Mouse (Mus musculus) liver, embryonic 13.5 days (tissue): ENCODE results near the gene Tor1a. TPM values are rescaled to one million over a fixed set of nuclear protein-coding genes. Genes with fewer than 3 reads are reported as not detected.
A peak's percentile ranks its signal among the peaks of the same experiment; 100 is the strongest.

Experiments
- ATAC-seq: fragments of 200-750 bp; cut with Nextera tagmentation; 2 replicates; pipeline ENCODE4 v1.8.0; 2017; ENCODE audit warnings: low read depth, mild to moderate bottlenecking, moderate number of reproducible peaks, moderate library complexity
- DNase-seq: peaks from one replicate; pipeline ENCODE4 v3.0.0; 2022
- H3K27ac ChIP-seq: fragments of 300-500 bp; sonication (generic); 2 replicates; pipeline ENCODE4 v1.5.1; 2015; ENCODE audit warnings: moderate library complexity, mild to moderate bottlenecking, inconsistent platforms
- H3K27me3 ChIP-seq: fragments of 300-500 bp; sonication (generic); 2 replicates; pipeline ENCODE4 v1.6.1; 2015; ENCODE audit warnings: mild to moderate bottlenecking, inconsistent platforms
- H3K36me3 ChIP-seq: fragments of 300-500 bp; sonication (generic); 2 replicates; pipeline ENCODE4 v1.6.1; 2015; ENCODE audit warnings: mild to moderate bottlenecking, inconsistent platforms
- H3K4me1 ChIP-seq: fragments of 300-500 bp; sonication (generic); replicated peaks from 2 replicates; pipeline ENCODE4 v1.6.1; 2015; ENCODE audit warnings: inconsistent platforms
- H3K4me2 ChIP-seq: fragments of 300-500 bp; sonication (generic); 2 replicates; pipeline ENCODE4 v1.6.1; 2015; ENCODE audit warnings: inconsistent platforms, mild to moderate bottlenecking, moderate library complexity
- H3K4me3 ChIP-seq: fragments of 300-500 bp; sonication (generic); replicated peaks from 2 replicates; pipeline ENCODE4 v1.5.1; 2015; ENCODE audit warnings: mild to moderate bottlenecking, inconsistent platforms
- H3K9ac ChIP-seq: fragments of 300-500 bp; sonication (generic); 2 replicates; pipeline ENCODE4 v1.6.1; 2015; ENCODE audit warnings: mild to moderate bottlenecking, inconsistent platforms
- H3K9me3 ChIP-seq: fragments of 300-500 bp; sonication (generic); replicated peaks from 2 replicates; pipeline ENCODE4 v1.6.1; 2016; ENCODE audit warnings: inconsistent platforms
- WGBS: fragments of 180-500 bp; shearing (Covaris S2); methylation state at CpG from one replicate; pipeline ENCODE4 v1.1.7; 2015; ENCODE audit not compliant: insufficient replicate concordance; 5-methylcytosine and 5-hydroxymethylcytosine counted together
- polyA plus RNA-seq: library from polyadenylated mRNA; unstranded; fragments of >200 nt; fragmentation: Nextera tagmentation; extraction: Ambion mirVana; gene quantifications from 2 replicates; pipeline ENCODE4 v1.2.1, GENCODE M21; 2015

The Tor1a gene
- polyA plus RNA-seq, 1 experiment from 2014 or later = 43.1 TPM

DNA sequence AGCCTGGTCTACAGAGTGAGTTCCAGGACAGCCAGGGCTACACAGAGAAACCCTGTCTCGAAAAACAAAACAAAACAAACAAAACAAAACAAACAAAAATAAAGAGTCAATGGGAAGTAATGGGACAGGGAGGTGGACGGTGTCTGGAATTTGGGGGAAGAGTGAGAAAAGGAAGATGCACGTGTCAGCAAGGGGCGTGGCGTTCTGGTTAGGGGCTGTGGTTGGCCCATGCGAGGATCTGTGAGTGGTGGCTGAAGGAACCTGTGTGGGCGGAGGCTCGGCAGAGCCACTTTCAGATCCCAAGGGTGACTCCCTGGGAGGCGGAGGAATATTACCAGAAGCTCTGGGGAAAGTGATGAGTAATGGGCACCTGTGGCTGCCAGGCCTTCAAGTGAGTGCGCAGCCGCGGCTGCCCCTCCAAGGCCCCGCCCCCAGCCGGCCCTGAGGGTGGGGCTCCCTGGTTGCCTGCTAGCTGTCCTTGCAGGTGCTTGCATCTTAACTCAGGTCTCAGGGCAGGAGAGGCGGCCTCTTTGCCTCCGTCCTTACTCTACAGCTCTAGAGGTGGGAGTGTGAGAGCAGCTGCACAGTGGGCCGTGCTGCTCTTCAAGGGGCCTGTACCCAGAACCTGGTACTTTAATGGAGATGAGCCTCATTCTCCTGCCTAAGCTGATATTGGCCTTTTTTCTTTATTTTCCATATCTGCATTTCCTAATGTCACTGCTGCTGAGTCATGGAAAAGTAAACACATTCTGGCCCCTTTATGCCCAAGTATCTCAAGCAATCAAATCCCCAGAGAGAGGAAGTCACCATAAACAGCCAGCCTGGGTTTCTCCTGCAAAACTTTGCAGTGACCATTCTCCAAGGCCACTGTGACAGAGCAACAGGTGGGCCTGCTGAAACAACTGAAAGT, 17.6 kb upstream of the Tor1a start:
- 0 out of 2 replicates have a peak overlapping the region, but pooled peaks have one; percentile 1 for H3K9ac ChIP-seq
- WGBS = 27% methylated on average over 17 of the region's 17 CpGs
- no peaks in the 10 kb centered on the region for H3K36me3 ChIP-seq
- H3K27me3 ChIP-seq = no peaks in the 10 kb centered on the region
- H3K4me2 ChIP-seq = peak overlapping the region; percentile 57
- peak overlapping the region; percentile 20; the same call in 1 of the 2 replicates for H3K27ac ChIP-seq
- peak; percentile 66 for DNase-seq
- H3K9me3 ChIP-seq = no peaks in the 10 kb centered on the region
- H3K4me3 ChIP-seq = 0 out of 2 replicates have a peak overlapping the region, but pooled peaks have one; percentile 19
- peaks cover 45% of the 10 kb centered on the region for H3K4me1 ChIP-seq
- no peak for ATAC-seq

DNA sequence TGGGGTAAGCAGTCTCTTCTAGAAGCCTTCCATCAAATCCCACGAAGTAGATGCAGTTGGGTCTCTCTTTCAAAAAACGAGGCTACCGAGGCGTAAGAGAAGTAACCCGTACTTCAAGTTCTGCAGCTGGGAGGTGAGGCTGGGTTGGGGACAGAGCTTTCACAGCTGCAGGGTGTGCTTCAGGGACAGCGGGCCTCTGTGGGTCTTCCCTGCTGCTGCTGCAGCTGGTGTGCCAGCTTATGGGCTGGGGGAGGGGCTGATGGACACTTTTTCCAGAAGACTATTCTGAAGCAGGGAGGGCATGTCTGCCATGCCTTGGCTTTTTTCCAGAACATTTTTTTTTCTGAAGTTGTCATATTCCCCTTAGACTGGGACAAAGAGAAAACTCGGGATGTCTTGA, 15.3 kb upstream of the Tor1a start:
- Histone ChIP-seq H3K4me3 (peak overlapping the region; percentile 79), H3K4me2 (peak overlapping the region; percentile 93), H3K36me3 (peaks cover 19% of the 10 kb centered on the region), H3K9me3 (no peaks in the 10 kb centered on the region), H3K4me1 (peaks cover 48% of the 10 kb centered on the region), H3K27me3 (no peaks in the 10 kb centered on the region), H3K27ac (no peak overlapping the region), H3K9ac (peak overlapping the region; percentile 82)
- no peak for DNase-seq
- 58% methylated on average over 7 of the region's 7 CpGs for WGBS
- no peak for ATAC-seq

DNA sequence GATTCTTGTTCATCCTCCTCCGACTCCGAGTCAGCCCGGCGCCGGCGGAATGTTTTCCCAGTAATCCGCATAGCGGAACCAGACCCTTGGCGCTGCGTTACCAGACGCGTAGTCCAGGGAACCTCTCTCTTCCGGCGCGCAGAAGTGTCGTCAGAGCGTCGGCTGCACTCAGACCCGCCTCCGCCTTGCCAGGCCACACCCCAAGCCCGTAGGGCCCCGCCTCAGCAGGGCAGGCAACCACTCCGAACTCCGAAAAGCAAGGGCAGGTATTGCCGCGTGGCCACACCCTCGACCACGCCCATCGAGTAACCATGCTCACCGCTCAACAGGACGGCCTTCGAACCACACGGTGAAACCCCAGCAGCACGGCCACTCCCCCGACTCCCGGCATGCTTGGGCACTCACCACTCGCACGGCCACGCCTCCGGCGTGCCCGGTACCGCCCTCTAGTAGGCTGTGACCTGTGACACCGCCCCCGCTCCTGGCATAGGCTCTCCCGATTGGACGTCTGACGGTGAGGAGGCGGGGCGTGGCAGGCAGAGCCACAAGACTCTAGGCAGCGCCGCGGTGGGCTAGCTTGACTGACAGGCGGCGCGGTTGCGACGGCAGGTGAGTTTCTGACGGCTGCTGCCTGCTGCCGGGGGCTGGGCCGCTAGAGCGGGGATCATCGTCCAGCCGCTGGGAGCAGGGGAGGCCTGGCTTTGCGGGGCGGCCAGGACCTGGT, 14.2 kb upstream of the Tor1a start, which contains the start of the genes BC005624 and Usp20:
Gene BC005624 (minus strand): TSS at position 412 of the 724 bp plus-strand sequence.
Gene Usp20 (plus strand): TSS at position 490 of the 724 bp plus-strand sequence.
- DNase-seq (peak; percentile 100), ATAC-seq (peak; percentile 96)
- under 1% methylated on average over 66 of the region's 66 CpGs for WGBS
- Histone ChIP-seq H3K9ac (peak within 1 kb of the TSS; percentile 82), H3K4me1 (peaks cover 48% of the 10 kb centered on the region), H3K27ac (peak within 1 kb of the TSS; percentile 75), H3K27me3 (no peaks in the 10 kb centered on the region), H3K4me3 (peak within 1 kb of the TSS; percentile 79), H3K4me2 (peak within 1 kb of the TSS; percentile 93), H3K9me3 (no peaks in the 10 kb centered on the region), H3K36me3 (peaks cover 28% of the 10 kb centered on the region)

DNA sequence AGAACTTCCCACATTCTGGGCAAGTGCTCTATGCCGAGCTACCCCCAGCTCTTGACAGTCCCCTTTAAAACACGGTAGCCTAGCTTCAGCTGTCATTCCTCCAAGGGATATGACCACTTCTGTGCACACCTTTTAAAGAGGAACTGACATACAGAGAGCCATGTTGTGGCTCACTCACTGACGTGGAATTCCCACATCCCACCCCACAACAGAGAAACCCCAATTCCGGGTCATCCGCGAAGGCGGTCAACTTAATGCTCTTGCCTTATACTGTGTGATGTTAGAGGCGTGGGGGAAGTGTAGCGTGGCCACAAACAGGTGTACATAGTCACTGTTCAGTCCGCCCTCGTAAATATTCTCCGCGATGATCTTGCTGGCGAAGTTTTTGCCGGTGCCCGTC, 907 bp downstream of the Tor1a start:
- peak overlapping the region; percentile 77 for H3K4me2 ChIP-seq
- peaks cover 54% of the 10 kb centered on the region for H3K4me1 ChIP-seq
- DNase-seq (no peak), ATAC-seq (peak; percentile 38)
- WGBS = 8% methylated on average over 16 of the region's 16 CpGs
- peak overlapping the region; percentile 94 for H3K4me3 ChIP-seq
- H3K9ac ChIP-seq = peak overlapping the region; percentile 96
- H3K27me3 ChIP-seq = no peaks in the 10 kb centered on the region
- H3K27ac ChIP-seq = peak overlapping the region; percentile 85; the same call in 1 of the 2 replicates
- H3K36me3 ChIP-seq = peaks cover 48% of the 10 kb centered on the region
- no peaks in the 10 kb centered on the region for H3K9me3 ChIP-seq

DNA sequence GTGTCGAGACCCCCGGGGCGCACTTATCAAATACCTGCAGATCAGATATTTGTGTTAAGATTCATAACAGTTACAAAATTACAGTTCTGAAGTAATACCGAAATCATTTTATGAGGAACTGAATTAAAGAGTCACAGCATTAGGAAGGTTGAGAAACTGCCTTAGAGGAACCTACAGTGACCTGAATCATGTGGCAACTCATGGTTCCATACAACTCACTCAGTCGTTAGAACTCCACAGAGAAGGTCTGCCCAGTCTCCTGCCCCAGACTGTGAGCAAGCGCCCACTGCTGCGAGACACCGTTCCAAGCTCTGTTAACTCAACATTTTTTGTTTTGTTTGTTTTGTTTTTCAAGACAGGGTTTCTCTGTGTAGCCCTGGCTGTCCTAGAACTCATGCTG, 2.1 kb downstream of the Tor1a start:
- Histone ChIP-seq H3K36me3 (peaks cover 57% of the 10 kb centered on the region), H3K4me2 (peak overlapping the region; percentile 77), H3K27ac (no peak overlapping the region), H3K9ac (peak overlapping the region; percentile 96; the same call in 1 of the 2 replicates), H3K27me3 (no peaks in the 10 kb centered on the region), H3K9me3 (no peaks in the 10 kb centered on the region), H3K4me1 (peaks cover 57% of the 10 kb centered on the region), H3K4me3 (peak overlapping the region; percentile 94; the same call in 1 of the 2 replicates)
- 83% methylated on average over 8 of the region's 8 CpGs for WGBS
- ATAC-seq = no peak
- no peak for DNase-seq

DNA sequence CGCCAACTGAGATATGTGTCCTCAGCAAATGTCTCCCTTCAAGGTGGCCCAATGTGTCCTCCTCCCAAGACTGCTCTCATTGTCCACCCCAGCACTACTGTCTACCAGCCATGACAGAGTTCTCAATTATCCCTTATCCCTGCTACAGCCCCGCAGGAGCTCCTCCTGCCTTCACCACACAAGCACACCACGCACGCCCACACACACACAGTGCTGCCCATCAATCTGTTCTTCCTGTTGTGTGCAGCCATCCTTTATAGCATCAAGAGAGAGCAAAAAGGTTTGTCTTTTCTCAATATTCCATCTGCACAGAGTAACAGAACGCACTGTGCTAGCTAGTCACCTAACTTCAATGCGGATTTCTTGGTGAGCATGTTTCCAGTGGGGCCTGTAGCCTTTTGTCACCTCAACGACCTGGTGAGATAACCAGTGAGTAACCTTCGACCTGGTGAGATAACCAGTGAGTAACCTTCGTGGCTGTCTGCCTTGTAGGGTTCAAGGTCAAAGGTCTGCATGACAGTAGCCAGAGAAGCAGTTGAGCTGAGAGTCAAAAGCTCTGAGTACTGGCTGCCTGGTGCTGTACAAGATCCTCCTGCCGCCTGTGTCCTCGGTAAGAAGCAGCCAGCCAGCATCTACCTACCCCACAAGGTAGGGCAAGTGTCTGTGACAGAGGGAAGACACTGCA, 5.0 kb downstream of the Tor1a start:
- Histone ChIP-seq H3K4me1 (peaks cover 64% of the 10 kb centered on the region), H3K27me3 (no peaks in the 10 kb centered on the region), H3K9ac (no peak overlapping the region), H3K4me2 (no peak overlapping the region), H3K36me3 (peaks cover 86% of the 10 kb centered on the region), H3K9me3 (no peaks in the 10 kb centered on the region), H3K4me3 (no peak overlapping the region), H3K27ac (peak overlapping the region; percentile 43; the same call in 1 of the 2 replicates)
- ATAC-seq (no peak), DNase-seq (no peak)
- 76% methylated on average over 11 of the region's 11 CpGs for WGBS

DNA sequence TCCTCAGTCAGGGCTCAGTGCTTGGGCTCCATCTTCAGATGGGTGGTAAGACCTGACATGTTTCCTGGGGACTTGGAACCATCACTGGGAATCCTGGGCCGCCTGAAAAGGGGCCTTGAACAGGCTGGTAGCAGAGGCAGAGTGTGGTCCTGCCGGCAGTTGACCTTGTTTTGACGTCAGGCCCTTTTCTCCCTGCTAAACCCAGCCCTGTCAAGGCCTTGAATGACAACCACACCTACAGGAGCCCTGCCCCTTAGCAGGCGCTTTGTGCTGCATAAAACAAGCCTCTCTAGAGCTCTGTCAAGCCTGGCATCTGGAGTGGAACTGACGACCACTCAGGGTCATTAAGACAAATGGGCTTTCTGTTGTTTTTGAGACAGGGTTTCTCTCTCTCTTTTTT, 7.9 kb downstream of the Tor1a start:
- H3K4me3 ChIP-seq = no peak overlapping the region
- ATAC-seq (no peak), DNase-seq (no peak)
- WGBS = 53% methylated on average over 5 of the region's 5 CpGs
- no peaks in the 10 kb centered on the region for H3K9me3 ChIP-seq
- H3K9ac ChIP-seq = peak overlapping the region; percentile 0; the same call in 1 of the 2 replicates
- H3K27me3 ChIP-seq = no peaks in the 10 kb centered on the region
- H3K4me2 ChIP-seq = no peak overlapping the region
- H3K27ac ChIP-seq = peak overlapping the region; percentile 74
- H3K36me3 ChIP-seq = peaks cover 100% of the 10 kb centered on the region
- H3K4me1 ChIP-seq = peaks cover 60% of the 10 kb centered on the region

DNA sequence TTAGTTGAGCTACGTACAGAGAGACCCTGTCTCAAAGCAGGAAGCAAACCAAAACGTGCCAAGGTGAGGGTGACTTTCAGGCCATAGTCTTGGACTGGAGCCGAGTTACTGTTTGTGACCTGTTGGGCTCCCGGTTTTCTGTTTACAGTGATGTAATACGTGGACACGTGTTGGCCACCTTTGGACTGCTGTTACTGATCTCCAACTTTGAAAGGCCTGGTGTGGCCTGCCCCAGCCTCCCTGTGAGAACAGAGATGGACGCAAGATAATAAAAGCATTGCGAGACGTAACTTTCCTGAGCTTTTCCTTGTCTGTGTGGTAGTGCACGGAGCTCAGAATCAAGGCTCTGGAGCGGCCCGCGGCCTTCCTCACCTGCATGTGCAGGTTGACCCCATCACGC, 9.0 kb downstream of the Tor1a start:
- ATAC-seq (peak; percentile 60), DNase-seq (no peak)
- Histone ChIP-seq H3K4me2 (no peak overlapping the region), H3K4me1 (peaks cover 61% of the 10 kb centered on the region), H3K9ac (no peak overlapping the region), H3K36me3 (peaks cover 91% of the 10 kb centered on the region), H3K9me3 (no peaks in the 10 kb centered on the region), H3K27me3 (no peaks in the 10 kb centered on the region), H3K4me3 (no peak overlapping the region), H3K27ac (peak overlapping the region; percentile 74)
- WGBS = 78% methylated on average over 14 of the region's 14 CpGs

DNA sequence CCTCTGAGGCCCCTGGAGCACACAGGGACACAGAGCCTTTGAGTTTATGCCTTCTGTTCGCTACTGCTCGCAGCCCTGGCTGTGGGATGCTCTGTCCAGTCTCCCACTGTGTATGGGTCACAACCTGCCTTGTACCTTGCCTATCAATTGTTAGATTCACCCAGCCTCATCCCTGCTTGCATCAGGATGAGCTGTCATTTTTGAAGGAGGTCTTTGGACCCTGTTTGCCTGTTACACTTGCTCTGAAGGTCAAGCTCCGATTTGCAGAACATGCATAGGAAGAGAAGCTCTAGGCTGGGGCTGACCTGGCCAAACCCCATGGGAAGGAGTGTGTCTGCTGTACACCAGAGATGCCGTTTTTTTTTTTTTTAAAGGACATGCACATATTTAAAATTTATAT, 10.2 kb downstream of the Tor1a start:
- Histone ChIP-seq H3K9me3 (no peaks in the 10 kb centered on the region), H3K27me3 (no peaks in the 10 kb centered on the region), H3K27ac (0 out of 2 replicates have a peak overlapping the region, but pooled peaks have one; percentile 32), H3K4me1 (peaks cover 54% of the 10 kb centered on the region), H3K4me2 (no peak overlapping the region), H3K9ac (no peak overlapping the region), H3K36me3 (peaks cover 79% of the 10 kb centered on the region), H3K4me3 (no peak overlapping the region)
- 82% methylated on average over 4 of the region's 4 CpGs for WGBS
- DNase-seq (no peak), ATAC-seq (no peak)

DNA sequence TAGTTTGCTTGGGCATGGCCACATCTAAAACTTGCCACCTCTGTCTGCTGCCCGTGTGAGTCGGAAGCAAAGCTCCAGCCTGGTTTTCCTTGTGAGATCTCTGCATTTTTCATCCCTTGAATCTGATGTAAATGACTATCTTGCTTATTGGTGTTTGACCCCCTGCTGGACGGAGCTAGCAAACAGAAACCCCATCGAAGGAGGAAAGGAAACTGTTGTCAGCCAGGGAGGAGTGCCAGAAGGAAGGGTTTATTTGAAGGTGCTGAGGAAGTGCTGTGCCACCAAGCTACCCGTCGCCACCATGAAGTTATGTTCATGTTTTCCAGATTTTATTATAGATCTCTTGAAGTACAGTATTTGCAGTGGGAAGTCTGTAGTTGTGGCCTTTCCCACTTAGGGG, 12.9 kb downstream of the Tor1a start:
- Histone ChIP-seq H3K4me3 (peak overlapping the region; percentile 89), H3K27me3 (no peaks in the 10 kb centered on the region), H3K4me2 (peak overlapping the region; percentile 78), H3K9me3 (no peaks in the 10 kb centered on the region), H3K4me1 (peaks cover 53% of the 10 kb centered on the region), H3K9ac (peak overlapping the region; percentile 89), H3K27ac (peak overlapping the region; percentile 29; the same call in 1 of the 2 replicates), H3K36me3 (peaks cover 52% of the 10 kb centered on the region)
- DNase-seq (no peak), ATAC-seq (no peak)
- 50% methylated on average over 6 of the region's 6 CpGs for WGBS
